Comparison of ENCODE assay signal across 9 mouse cellular contexts in the genomic region with DNA sequence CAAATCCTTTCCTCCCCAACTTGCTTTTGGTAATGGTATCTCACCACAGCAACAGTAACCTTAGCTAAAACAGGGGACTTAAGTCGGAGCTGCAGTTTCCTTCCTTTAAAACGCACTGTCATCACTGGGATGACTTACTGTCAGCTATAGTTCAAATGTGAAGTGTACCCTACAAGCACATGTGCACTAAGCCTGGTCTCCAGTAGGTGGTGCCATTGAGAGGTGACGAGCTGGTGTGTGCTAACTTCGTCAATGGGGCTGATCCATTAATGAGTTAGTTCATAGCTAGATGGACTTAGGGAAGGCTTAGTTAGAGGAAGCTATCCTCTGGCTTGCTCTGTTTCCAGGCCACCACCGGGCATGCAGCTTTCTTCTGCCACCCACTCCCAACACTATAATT. TPM values are rescaled to one million over a fixed set of nuclear protein-coding genes. Genes with fewer than 3 reads are reported as not detected.
DNase-seq lines count a peak whose midpoint lies in the region; ATAC-seq lines count a peak whose summit lies in the region.
"Had no signal": no experiment of that assay in that cellular context is flagged by ENCODE, and none has a peak within 500 bp of the region (broad histone marks: within the 10 kb centered on the region; RNA-seq: fewer than 3 reads in every experiment).

No protein-coding gene starts in this region.

- ATAC-seq in kidney, embryonic 16.5 days (ENCODE audit: low FRiP score, low TSS enrichment): no peak
- peak; percentile 94 for ATAC-seq in megakaryocyte progenitor cell, adult 5-6 weeks (replicated peaks; ENCODE audit: poor library complexity)

- H3K9me3 ChIP-seq in kidney, embryonic 16.5 days (ENCODE audit: low read length): no peaks in the 10 kb centered on the region
- H3K9me3 ChIP-seq: neural tube, embryonic 12.5 days had no signal

- no peak overlapping the region for H3K9ac ChIP-seq in kidney, embryonic 16.5 days (replicated peaks; ENCODE audit: low read length)
- H3K9ac ChIP-seq: neural tube, embryonic 12.5 days had no signal

- peaks cover 10% of the 10 kb centered on the region for H3K27me3 ChIP-seq in kidney, embryonic 16.5 days (ENCODE audit: insufficient read depth, low read length)
- no peaks in the 10 kb centered on the region for H3K27me3 ChIP-seq in splenic B cell, adult 2 months (ENCODE audit: control insufficient read depth, insufficient read depth, low read length, poor library complexity, severe bottlenecking)

- H3K36me3 ChIP-seq in kidney, embryonic 16.5 days (ENCODE audit: insufficient read depth, low read length): 0 out of 2 replicates have a peak, but pooled peaks cover 3% of the 10 kb centered on the region
- no peaks in the 10 kb centered on the region for H3K36me3 ChIP-seq in splenic B cell, adult 2 months (ENCODE audit: control insufficient read depth, insufficient read depth, low read length, poor library complexity, severe bottlenecking)
- H3K36me3 ChIP-seq: neural tube, embryonic 12.5 days had no signal

- no peak overlapping the region for H3K4me3 ChIP-seq in kidney, embryonic 16.5 days (ENCODE audit: low read length)
- H3K4me3 ChIP-seq: neural tube, embryonic 12.5 days had no signal

- WGBS in kidney, embryonic 16.5 days: 16% methylated on average over 5 of the region's 5 CpGs

- DNase-seq in kidney, adult 18-20 months: peak; percentile 69
- peak; percentile 86 for DNase-seq in adrenal gland, postnatal 10 days
- peak; percentile 72 for DNase-seq in embryo, embryonic 9.5 days (ENCODE audit: extremely low spot score)
- peak; percentile 32 for DNase-seq in heart, postnatal 25 days (ENCODE audit: low spot score)
- peak; percentile 81 to 84 for DNase-seq in left cerebral cortex, adult 18-20 months (ENCODE audit: low spot score in 2 of 2)
- DNase-seq in splenic B cell, adult 2 months (ENCODE audit: low read depth, low spot score): peak; percentile 67

- H3K27ac ChIP-seq in kidney, embryonic 16.5 days (ENCODE audit: low read length): no peak overlapping the region
- H3K27ac ChIP-seq: neural tube, embryonic 12.5 days had no signal

- intact Hi-C loops in heart, postnatal 25 days (cut with DNase I): loop anchor here (2.0 to 5.0 kb wide), 2 partner anchors 94 to 155 kb away; a partner anchor contains a TSS

- peaks cover 11% of the 10 kb centered on the region for H3K4me1 ChIP-seq in kidney, embryonic 16.5 days (ENCODE audit: insufficient read depth, low read length)

- H3K4me2 ChIP-seq in kidney, embryonic 16.5 days (replicated peaks; ENCODE audit: low read depth, low read length): no peak overlapping the region
- H3K4me2 ChIP-seq: neural tube, embryonic 12.5 days had no signal

RNA-seq across cellular contexts. Expression of a gene that starts 10.8 kb away (rescaled TPM):
- polyA plus RNA-seq in kidney, embryonic 16.5 days (2015; fragmentation: Nextera tagmentation; extraction: Ambion mirVana): 131 and 137 TPM in 2 replicates
- total RNA-seq in adrenal gland, postnatal 10 days (2021): 10 to 100 TPM; 14.1 to 23.8 TPM
- total RNA-seq in heart, postnatal 25 days (2021): 1 to 10 TPM; 1.0 to 2.6 TPM
- total RNA-seq in left cerebral cortex, adult 18-20 months (2021): not detected
- total RNA-seq in megakaryocyte progenitor cell, adult 5-6 weeks (2015): 20.4 and 21.5 TPM in 2 replicates
- total RNA-seq in megakaryocyte progenitor cell, adult 5-6 weeks (2017): 13.7 and 14.3 TPM in 2 replicates

RNA-seq across cellular contexts. Expression of a gene that starts 15.3 kb away (rescaled TPM):
- polyA plus RNA-seq in kidney, embryonic 16.5 days (2015; fragmentation: Nextera tagmentation; extraction: Ambion mirVana): 0.30 and 0.39 TPM in 2 replicates
- under 1 TPM; 0.27 to 0.33 TPM for total RNA-seq in adrenal gland, postnatal 10 days (2021)
- not detected for total RNA-seq in heart, postnatal 25 days (2021)
- not detected for total RNA-seq in left cerebral cortex, adult 18-20 months (2021)
- 0.15 TPM in 1 of 2 replicates, not detected in the other for total RNA-seq in megakaryocyte progenitor cell, adult 5-6 weeks (2015)
- 0.20 and 0.54 TPM in 2 replicates for total RNA-seq in megakaryocyte progenitor cell, adult 5-6 weeks (2017)

Comparison
In these comparisons a context has a peak if more than half of its experiments do, and no peak if none do; other contexts are left out.
1. DNase-seq: peak in every context shown above with its lines; median percentile 86 in adrenal gland, postnatal 10 days; 82 in left cerebral cortex, adult 18-20 months; 72 in embryo, embryonic 9.5 days; 69 in kidney, adult 18-20 months; 67 in splenic B cell, adult 2 months; 32 in heart, postnatal 25 days.
2. RNA of a gene that starts 10.8 kb away (total RNA-seq): 14.1 to 23.8 TPM in adrenal gland, postnatal 10 days and 13.7 to 21.5 TPM in megakaryocyte progenitor cell, adult 5-6 weeks; 1.0 to 2.6 TPM in heart, postnatal 25 days and not detected in left cerebral cortex, adult 18-20 months; every median in the first group is over 4 times any median in the second.